Mouse (Mus musculus): Measurements from ENCODE around the gene Usp48.

- TF ChIP-seq CTCF (IDR thresholded peaks at IDR 0.05; ENCODE audit: low read depth, low read length), result no peak
- TF ChIP-seq POLR2A (IDR thresholded peaks at IDR 0.05; ENCODE audit: borderline replicate concordance, low read depth, low read length), result no peak
These were observed 107.4 kb downstream of the Usp48 start for GRCm38 (mm10) chr4:137700960-137701359.
